Comparison of ENCODE assay signal across 8 mouse cellular contexts in the genomic region with DNA sequence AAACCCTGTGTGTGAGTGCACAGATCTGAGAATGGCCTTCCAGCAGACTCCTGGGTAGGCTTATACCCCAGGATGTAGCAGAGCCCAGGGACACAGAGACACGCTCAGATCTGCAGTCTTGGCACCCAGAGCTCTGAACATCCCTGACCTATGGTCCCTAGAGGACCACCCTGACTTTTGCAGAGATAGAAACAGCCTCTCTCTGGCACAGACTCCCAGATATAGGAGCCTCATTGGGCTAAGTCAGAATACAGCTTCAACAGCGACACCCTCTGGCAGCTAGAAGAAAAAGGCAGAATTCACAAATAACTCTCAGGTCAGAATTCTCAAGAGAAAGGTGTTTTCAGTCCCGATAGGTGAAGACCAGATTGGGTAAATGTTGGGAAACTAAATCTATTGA.
DNase-seq lines count a peak whose midpoint lies in the region.

No protein-coding gene starts in this region.

- peak; percentile 37 for DNase-seq in adrenal gland, postnatal 14 days
- DNase-seq in adrenal gland, adult 18-20 months (ENCODE audit: low spot score in 2 of 2): no peak
- DNase-seq in left cerebral cortex, postnatal 10 days (ENCODE audit: extremely low spot score in 1 of 2, low spot score in 2 of 2): peak; percentile 3 to 21
- no peak for DNase-seq in left cerebral cortex, adult 18-20 months (ENCODE audit: low spot score in 2 of 2)
- DNase-seq in adipocyte (ENCODE audit: low spot score): peak; percentile 18
- peak; percentile 18 for DNase-seq in kidney, postnatal 14 days
- no peak for DNase-seq in urinary bladder, postnatal 25 days (ENCODE audit: low spot score)
- DNase-seq in cerebellum, adult 9-10 months: no peak

- intact Hi-C loops in left cerebral cortex, postnatal 10 days (cut with DNase I): no loop called here

Comparison
In these comparisons a context has a peak if more than half of its experiments do, and no peak if none do; other contexts are left out.
1. DNase-seq: peak in adrenal gland, postnatal 14 days (single experiment), left cerebral cortex, postnatal 10 days (2 of 2), adipocyte (single experiment) and kidney, postnatal 14 days (single experiment); none in adrenal gland, adult 18-20 months (0 of 2), left cerebral cortex, adult 18-20 months (0 of 2), urinary bladder, postnatal 25 days (single experiment) and cerebellum, adult 9-10 months (single experiment).